Mouse (Mus musculus) lung, adult 2 months (tissue): ENCODE results near the gene Vwa3b. TPM values are rescaled to one million over a fixed set of nuclear protein-coding genes. Genes with fewer than 3 reads are reported as not detected.

Source experiments
- DNase-seq: peaks from one replicate; pipeline ENCODE4 v3.0.0; 2022
- H3K4me1 ChIP-seq: fragments of 200-500 bp; 2 replicates; pipeline ENCODE4 v1.6.1; 2011; ENCODE audit warnings: low read length; ENCODE audit not compliant: control insufficient read depth, insufficient read depth
- H3K4me3 ChIP-seq: fragments of 200-500 bp; replicated peaks from 2 replicates; pipeline ENCODE3; 2011; ENCODE audit warnings: low read depth, mild to moderate bottlenecking, control low read depth, low read length; ENCODE audit errors: extremely low read depth
- CTCF ChIP-seq: fragments of 200-500 bp; IDR thresholded peaks from 2 replicates; pipeline ENCODE4 v1.5.1; 2011; ENCODE audit warnings: mild to moderate bottlenecking, low read length, control low read depth; ENCODE audit not compliant: insufficient read depth
- POLR2A ChIP-seq: fragments of 200-500 bp; IDR thresholded peaks from 2 replicates; pipeline ENCODE4 v1.6.1; 2011; ENCODE audit warnings: low read depth, mild to moderate bottlenecking, control low read depth, low read length, borderline replicate concordance; ENCODE audit errors: extremely low read depth
- WGBS: fragments of 180-500 bp; shearing (Covaris S2); methylation state at CpG from one replicate; pipeline ENCODE4 v1.1.7; 2018; 5-methylcytosine and 5-hydroxymethylcytosine counted together
- polyA plus RNA-seq: library from polyadenylated mRNA; depleted of rRNA; stranded (reverse); fragments of >200 nt; gene quantifications from 2 replicates; pipeline ENCODE4 v1.2.3, GENCODE M21; 2012; rRNA removed

The Vwa3b gene
- polyA plus RNA-seq = 1.9 and 2.4 TPM in 2 replicates

GRCm38 (mm10) chr1:37025962-37026686, at the start of gene Vwa3b:
TSS of gene Vwa3b (plus strand) at chr1:37026596.
- 75% methylated on average over 5 of the region's 5 CpGs for WGBS
- H3K4me1 ChIP-seq = no peaks in the 10 kb centered on the region
- no peak within 1 kb of the TSS for H3K4me3 ChIP-seq
- no peak for DNase-seq
- TF ChIP-seq POLR2A (no peak), CTCF (no peak)

- Histone ChIP-seq H3K4me3 (no peak overlapping the region), H3K4me1 (no peaks in the 10 kb centered on the region)
- no peak for DNase-seq
- WGBS = 51% methylated on average over 4 of the region's 4 CpGs
- TF ChIP-seq CTCF (no peak), POLR2A (no peak)
These were observed 49.6 kb upstream of the Vwa3b start for GRCm38 (mm10) chr1:36976770-36977169.

- Histone ChIP-seq H3K4me1 (no peaks in the 10 kb centered on the region), H3K4me3 (no peak overlapping the region)
- no peak for DNase-seq
- WGBS = 76% methylated on average over 9 of the region's 9 CpGs
- TF ChIP-seq POLR2A (no peak), CTCF (no peak)
These were observed 44.0 kb upstream of the Vwa3b start for GRCm38 (mm10) chr1:36982191-36982961.

- Histone ChIP-seq H3K4me3 (no peak overlapping the region), H3K4me1 (0 out of 2 replicates have a peak, but pooled peaks cover 1% of the 10 kb centered on the region)
- TF ChIP-seq POLR2A = no peak
- no peak for TF ChIP-seq CTCF
- 39% methylated on average over 4 of the region's 4 CpGs for WGBS
- no peak for DNase-seq
These were observed 42.6 kb upstream of the Vwa3b start for GRCm38 (mm10) chr1:36983754-36984153.

- no peak for TF ChIP-seq POLR2A
- no peak for TF ChIP-seq CTCF
- WGBS = 50% methylated on average over 6 of the region's 6 CpGs
- 0 out of 2 replicates have a peak, but pooled peaks cover 2% of the 10 kb centered on the region for H3K4me1 ChIP-seq
- H3K4me3 ChIP-seq = no peak overlapping the region
- DNase-seq = no peak
These were observed 42.0 kb upstream of the Vwa3b start for GRCm38 (mm10) chr1:36984406-36984805.

GRCm38 (mm10) chr1:36985896-36986295, 40.5 kb upstream of the Vwa3b start:
- no peak overlapping the region for H3K4me3 ChIP-seq
- 0 out of 2 replicates have a peak, but pooled peaks cover 2% of the 10 kb centered on the region for H3K4me1 ChIP-seq
- TF ChIP-seq POLR2A = no peak
- TF ChIP-seq CTCF = no peak
- DNase-seq = no peak
- 69% methylated on average over 6 of the region's 6 CpGs for WGBS

- DNase-seq = no peak
- no peak overlapping the region for H3K4me3 ChIP-seq
- H3K4me1 ChIP-seq = 0 out of 2 replicates have a peak, but pooled peaks cover 2% of the 10 kb centered on the region
- WGBS = 68% methylated on average over 14 of the region's 14 CpGs
- no peak for TF ChIP-seq CTCF
- TF ChIP-seq POLR2A = no peak
These were observed 39.8 kb upstream of the Vwa3b start for GRCm38 (mm10) chr1:36986396-36987160.

- Histone ChIP-seq H3K4me3 (no peak overlapping the region), H3K4me1 (0 out of 2 replicates have a peak, but pooled peaks cover 2% of the 10 kb centered on the region)
- DNase-seq = no peak
- TF ChIP-seq POLR2A (no peak), CTCF (no peak)
- WGBS = 74% methylated on average over 10 of the region's 10 CpGs
These were observed 38.9 kb upstream of the Vwa3b start for GRCm38 (mm10) chr1:36987172-36988148.

- 82% methylated on average over 6 of the region's 6 CpGs for WGBS
- H3K4me3 ChIP-seq = no peak overlapping the region
- TF ChIP-seq CTCF (no peak), POLR2A (no peak)
- no peak for DNase-seq
- H3K4me1 ChIP-seq = 0 out of 2 replicates have a peak, but pooled peaks cover 2% of the 10 kb centered on the region
These were observed 38.2 kb upstream of the Vwa3b start for GRCm38 (mm10) chr1:36988161-36988560.
